Mouse (Mus musculus) lung, adult 2 months (tissue): ENCODE data around the gene Hist1h2bb. TPM values are rescaled to one million over a fixed set of nuclear protein-coding genes. Genes with fewer than 3 reads are reported as not detected.
"Not testable (repeated sequence)": the region's sequence is repeated elsewhere in the genome, so short reads cannot be mapped to it uniquely, and the experiment has no call there.

Source experiments
- DNase-seq: peaks from one replicate; pipeline ENCODE4 v3.0.0; 2022
- H3K4me1 ChIP-seq: fragments of 200-500 bp; 2 replicates; pipeline ENCODE4 v1.6.1; 2011; ENCODE audit warnings: low read length; ENCODE audit not compliant: control insufficient read depth, insufficient read depth
- H3K4me3 ChIP-seq: fragments of 200-500 bp; replicated peaks from 2 replicates; pipeline ENCODE3; 2011; ENCODE audit warnings: low read depth, mild to moderate bottlenecking, control low read depth, low read length; ENCODE audit errors: extremely low read depth
- CTCF ChIP-seq: fragments of 200-500 bp; IDR thresholded peaks from 2 replicates; pipeline ENCODE4 v1.5.1; 2011; ENCODE audit warnings: mild to moderate bottlenecking, low read length, control low read depth; ENCODE audit not compliant: insufficient read depth
- POLR2A ChIP-seq: fragments of 200-500 bp; IDR thresholded peaks from 2 replicates; pipeline ENCODE4 v1.6.1; 2011; ENCODE audit warnings: low read depth, mild to moderate bottlenecking, control low read depth, low read length, borderline replicate concordance; ENCODE audit errors: extremely low read depth
- WGBS: fragments of 180-500 bp; shearing (Covaris S2); methylation state at CpG from one replicate; pipeline ENCODE4 v1.1.7; 2018; 5-methylcytosine and 5-hydroxymethylcytosine counted together
- polyA plus RNA-seq: library from polyadenylated mRNA; depleted of rRNA; stranded (reverse); fragments of >200 nt; gene quantifications from 2 replicates; pipeline ENCODE4 v1.2.3, GENCODE M21; 2012

Gene Hist1h2bb
- polyA plus RNA-seq, 1 experiment, result 2.5 TPM

DNA sequence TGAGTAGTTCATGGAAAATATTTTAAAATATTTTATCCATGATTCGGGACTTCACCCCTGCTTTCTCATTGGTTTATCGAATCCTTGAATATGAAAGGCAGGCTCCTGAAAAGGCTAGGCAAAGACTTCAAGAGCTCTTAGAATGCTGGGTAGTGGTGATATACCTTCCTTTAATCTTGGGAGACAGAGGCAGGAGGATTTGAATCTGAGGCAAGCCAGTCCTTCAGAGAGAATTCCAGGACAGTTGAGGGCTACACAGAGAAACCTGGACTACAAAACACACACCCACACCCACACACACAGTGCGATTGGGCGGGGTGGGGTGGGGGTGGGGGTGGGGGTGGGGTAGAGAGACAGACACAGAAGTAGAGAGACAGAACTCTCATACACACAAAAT is 1.4 kb downstream of the Hist1h2bb start:
- 12% methylated on average over 4 of the region's 4 CpGs for WGBS
- Histone ChIP-seq H3K4me1 (peaks cover 3% of the 10 kb centered on the region; the same call in 1 of the 2 replicates), H3K4me3 (no peak overlapping the region)
- DNase-seq, result no peak
- no peak for TF ChIP-seq CTCF

DNA sequence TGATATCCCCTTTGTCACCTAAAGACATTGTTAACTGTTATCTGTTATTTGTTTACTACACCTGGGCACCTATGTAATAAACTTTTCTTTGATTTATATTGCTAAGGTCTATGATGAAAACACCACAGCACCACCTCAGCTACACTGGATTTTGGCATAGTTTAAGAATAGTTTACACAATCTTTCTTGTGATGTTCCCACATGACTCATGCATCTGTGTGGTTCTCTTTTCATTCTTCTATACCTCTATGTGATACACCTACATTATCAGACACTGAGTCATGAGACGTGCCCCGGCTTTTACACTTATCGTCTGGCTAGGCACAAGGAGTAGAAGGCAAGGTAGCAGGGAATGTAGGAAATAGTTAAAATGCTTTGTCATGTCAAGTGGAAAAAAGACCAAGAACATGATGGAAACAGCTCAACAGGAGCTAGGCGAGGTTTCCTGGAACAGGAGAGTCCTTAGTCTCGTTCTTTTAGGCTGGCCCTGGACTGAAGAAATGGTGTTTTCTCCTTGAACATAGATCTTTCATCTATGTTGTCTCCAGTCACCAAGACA is 3.1 kb downstream of the Hist1h2bb start:
- Histone ChIP-seq H3K4me3 (no peak overlapping the region), H3K4me1 (peaks cover 3% of the 10 kb centered on the region; the same call in 1 of the 2 replicates)
- no peak for DNase-seq
- WGBS, result 82% methylated on average over 5 of the region's 5 CpGs
- TF ChIP-seq CTCF, result no peak
- TF ChIP-seq POLR2A, result no peak

DNA sequence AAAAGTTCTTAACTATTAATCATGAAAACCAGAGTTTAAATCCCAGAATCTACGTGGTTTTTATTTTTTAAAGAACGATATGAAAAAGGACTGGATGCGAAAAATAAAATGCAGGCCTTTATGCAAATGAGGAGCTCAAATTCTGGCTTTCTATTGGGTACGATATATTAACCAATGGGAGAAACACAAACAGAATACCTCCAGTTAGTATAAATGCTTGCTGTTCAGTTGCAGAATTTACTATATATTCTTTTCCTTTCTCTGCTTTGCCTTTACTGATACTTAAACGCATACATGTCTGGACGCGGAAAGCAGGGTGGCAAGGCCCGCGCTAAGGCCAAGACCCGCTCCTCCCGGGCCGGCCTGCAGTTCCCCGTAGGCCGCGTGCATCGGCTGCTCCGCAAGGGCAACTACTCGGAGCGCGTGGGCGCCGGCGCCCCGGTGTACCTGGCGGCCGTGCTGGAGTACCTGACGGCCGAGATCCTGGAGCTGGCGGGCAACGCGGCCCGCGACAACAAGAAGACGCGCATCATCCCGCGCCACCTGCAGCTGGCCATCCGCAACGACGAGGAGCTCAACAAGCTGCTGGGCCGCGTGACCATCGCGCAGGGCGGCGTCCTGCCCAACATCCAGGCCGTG is 4.4 kb downstream of the Hist1h2bb start, which contains the start of gene Hist1h2ab:
Gene Hist1h2ab, plus strand, starts transcription at position 288 of the 639 bp plus-strand sequence.
- peak; percentile 33; the same call in 1 of the 2 replicates for TF ChIP-seq POLR2A
- under 1% methylated on average over 34 of the region's 47 CpGs for WGBS
- H3K4me3 ChIP-seq, result peak within 1 kb of the TSS; percentile 62
- peak; percentile 55 for DNase-seq
- not testable (repeated sequence) for H3K4me1 ChIP-seq

DNA sequence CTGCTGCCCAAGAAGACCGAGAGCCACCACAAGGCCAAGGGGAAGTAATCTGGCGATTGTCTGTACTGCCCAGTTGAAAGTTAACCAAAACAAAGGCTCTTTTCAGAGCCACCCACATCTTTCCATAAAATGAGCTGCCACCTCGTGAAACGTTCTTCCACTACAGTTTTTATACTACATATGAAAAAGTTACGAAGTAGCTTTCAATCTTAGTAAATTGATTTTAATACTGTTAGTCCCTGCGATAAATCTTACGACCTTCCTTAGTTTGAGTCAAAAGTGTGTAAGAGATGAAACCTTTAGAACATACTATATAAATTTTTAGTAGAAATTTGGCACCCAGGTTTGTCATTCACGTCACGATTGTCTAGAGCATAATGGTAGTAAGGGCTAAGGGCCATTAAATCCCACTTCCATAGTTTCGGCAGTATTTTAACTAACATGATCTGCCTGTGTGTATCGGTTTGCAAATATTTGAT is 5.0 kb downstream of the Hist1h2bb start:
- TF ChIP-seq CTCF (no peak), POLR2A (no peak)
- Histone ChIP-seq H3K4me3 (peak overlapping the region; percentile 16), H3K4me1 (peaks cover 3% of the 10 kb centered on the region; the same call in 1 of the 2 replicates)
- 2% methylated on average over 11 of the region's 11 CpGs for WGBS
- DNase-seq, result no peak

DNA sequence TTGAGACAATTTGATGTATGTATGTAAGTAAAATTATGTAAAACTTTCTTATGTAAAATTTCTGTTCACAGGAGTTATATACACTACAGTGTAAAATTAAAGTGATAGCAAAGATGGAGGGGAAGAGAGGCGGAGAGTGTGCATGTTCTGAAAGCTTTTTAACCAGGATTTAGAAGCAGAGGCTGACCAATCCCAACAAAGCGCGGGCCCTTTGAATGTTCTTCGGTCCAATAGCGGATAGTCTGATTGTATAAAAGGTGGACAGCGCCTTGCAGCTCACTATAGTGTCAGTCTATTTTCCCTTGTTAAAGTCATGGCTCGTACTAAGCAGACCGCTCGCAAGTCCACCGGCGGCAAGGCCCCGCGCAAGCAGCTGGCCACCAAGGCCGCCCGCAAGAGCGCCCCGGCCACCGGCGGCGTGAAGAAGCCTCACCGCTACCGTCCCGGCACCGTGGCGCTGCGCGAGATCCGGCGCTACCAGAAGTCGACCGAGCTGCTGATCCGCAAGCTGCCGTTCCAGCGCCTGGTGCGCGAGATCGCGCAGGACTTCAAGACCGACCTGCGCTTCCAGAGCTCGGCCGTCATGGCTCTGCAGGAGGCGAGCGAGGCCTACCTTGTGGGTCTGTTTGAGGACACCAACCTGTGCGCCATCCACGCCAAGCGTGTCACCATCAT is 5.7 kb downstream of the Hist1h2bb start, which contains the start of gene Hist1h3b:
Gene Hist1h3b, plus strand, starts transcription at position 201 of the 675 bp plus-strand sequence.
- whole genome bisulfite sequencing, result 3% methylated on average over 18 of the region's 47 CpGs
- peak; percentile 68 for DNase-seq
- not testable (repeated sequence) for H3K4me1 ChIP-seq
- peak within 1 kb of the TSS; percentile 16 for H3K4me3 ChIP-seq

DNA sequence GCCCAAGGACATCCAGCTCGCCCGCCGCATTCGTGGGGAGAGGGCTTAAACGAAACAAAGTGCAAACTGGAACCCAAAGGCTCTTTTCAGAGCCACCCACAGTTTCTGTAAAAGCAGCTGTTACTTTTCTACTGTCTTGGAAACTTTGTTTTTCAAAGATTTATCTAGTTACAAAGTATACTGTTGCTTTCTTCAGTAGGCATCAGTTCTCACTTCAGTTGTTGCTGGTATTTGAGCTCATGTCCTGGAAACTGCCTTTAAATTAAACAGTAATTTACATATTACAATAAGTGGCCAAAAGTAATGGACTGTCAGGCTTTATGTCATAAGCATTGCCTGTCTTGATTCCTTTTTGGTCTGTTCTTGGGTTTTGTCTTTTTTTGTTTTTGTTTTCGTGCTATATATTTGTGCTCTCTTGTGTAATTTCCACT is 6.2 kb downstream of the Hist1h2bb start:
- WGBS, result 15% methylated on average over 6 of the region's 6 CpGs
- no peak overlapping the region for H3K4me3 ChIP-seq
- TF ChIP-seq POLR2A, result no peak
- DNase-seq, result no peak
- no peaks in the 10 kb centered on the region; the same call in none of the 2 replicates for H3K4me1 ChIP-seq

DNA sequence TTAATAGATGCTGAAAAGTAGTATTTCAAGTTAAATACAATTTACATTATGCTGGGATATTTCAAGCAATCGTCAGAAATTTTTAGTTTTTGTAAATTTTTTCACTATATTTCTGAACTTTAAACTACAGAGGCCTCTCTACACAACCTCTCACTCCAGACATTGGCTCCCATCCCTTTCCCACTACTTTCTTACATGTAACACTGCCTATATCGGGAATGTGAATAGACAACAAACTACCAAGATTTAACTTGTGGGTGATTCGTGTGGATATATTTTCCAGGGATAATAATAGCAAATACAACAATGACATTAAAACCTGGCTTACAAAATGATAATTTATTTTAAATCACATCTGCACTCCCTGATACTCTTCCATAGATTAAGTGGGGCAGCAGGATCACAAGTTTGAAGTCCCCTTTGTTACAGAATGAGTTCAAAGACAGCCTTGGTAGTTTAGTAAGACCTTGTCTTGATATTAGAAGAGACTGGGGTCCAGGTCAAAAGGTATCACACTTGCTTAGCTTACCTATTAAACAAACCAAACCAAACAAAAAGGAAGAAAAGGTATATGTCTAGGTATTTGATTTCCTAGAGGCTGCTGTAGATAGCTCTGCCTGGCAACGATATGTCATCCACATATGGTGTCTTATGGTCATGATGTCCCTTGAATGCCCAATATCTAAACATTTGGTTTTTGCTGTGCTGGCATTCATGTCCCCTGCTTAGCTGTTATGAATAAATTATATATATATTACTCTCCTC is 7.0 kb downstream of the Hist1h2bb start:
- no peak for DNase-seq
- H3K4me3 ChIP-seq, result no peak overlapping the region

DNA sequence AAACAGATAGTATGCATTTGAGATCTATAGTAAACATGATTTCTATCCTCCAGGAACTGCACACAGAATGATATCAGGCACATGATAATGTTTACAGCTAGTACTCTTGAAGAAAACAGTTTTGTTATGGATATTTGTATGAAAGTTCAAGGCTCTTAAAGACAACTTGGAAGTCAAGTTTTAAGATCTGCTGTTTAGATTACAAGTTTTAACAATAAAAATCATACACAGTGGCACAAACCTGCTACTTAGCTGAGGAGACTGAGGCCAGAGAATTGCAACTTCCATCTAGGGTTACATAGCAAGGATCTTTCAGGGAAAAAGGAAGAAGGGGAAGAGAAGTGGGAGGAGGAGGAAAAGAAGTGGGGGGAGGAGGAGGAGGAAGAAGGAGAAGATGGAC is 8.5 kb downstream of the Hist1h2bb start:
- no peak for DNase-seq
- Histone ChIP-seq H3K4me3 (no peak overlapping the region), H3K4me1 (no peaks in the 10 kb centered on the region; the same call in none of the 2 replicates)
- TF ChIP-seq POLR2A (no peak), CTCF (no peak)

More for the DNA sequence above, 7.0 kb downstream of the Hist1h2bb start:
- no peaks in the 10 kb centered on the region; the same call in none of the 2 replicates for H3K4me1 ChIP-seq
- 49% methylated on average over 4 of the region's 4 CpGs for WGBS
- TF ChIP-seq CTCF, result no peak
- no peak for TF ChIP-seq POLR2A

DNA sequence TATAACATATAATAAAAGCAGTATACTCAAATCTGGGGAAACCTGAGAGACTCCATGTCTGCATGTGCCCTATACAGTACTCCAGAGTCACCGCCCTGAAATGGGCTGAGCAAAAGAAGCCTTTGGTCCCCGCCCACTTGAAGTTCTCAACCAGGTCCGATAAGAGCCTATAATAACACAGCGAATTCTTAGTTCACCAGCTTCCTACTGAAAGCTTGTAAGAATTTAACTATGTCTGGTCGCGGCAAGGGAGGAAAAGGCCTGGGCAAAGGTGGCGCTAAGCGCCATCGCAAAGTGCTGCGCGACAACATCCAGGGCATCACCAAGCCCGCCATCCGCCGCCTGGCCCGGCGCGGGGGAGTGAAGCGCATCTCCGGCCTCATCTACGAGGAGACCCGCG is 10.3 kb downstream of the Hist1h2bb start, which contains the start of gene Hist1h4b:
Gene Hist1h4b, plus strand, starts transcription at position 224 of the 400 bp plus-strand sequence.
- under 1% methylated on average over 20 of the region's 22 CpGs for WGBS
- peak within 1 kb of the TSS; percentile 18 for H3K4me3 ChIP-seq
- DNase-seq, result peak; percentile 75
- no peak for TF ChIP-seq CTCF
- peak; percentile 85; the same call in 1 of the 2 replicates for TF ChIP-seq POLR2A
- peaks cover 2% of the 10 kb centered on the region for H3K4me1 ChIP-seq
